Mouse (Mus musculus) ES-E14 (cell line): ENCODE data around the gene Gm10570.

Experiments
- CHD2 ChIP-seq: IDR thresholded peaks from 2 replicates; pipeline ENCODE4 v1.6.1; 2014; ENCODE audit warnings: mild to moderate bottlenecking, low read depth, low read length, inconsistent platforms
- ZNF384 ChIP-seq: IDR thresholded peaks from 2 replicates; pipeline ENCODE4 v1.6.1; 2012; ENCODE audit warnings: low read depth, low read length, inconsistent platforms

- TF ChIP-seq CHD2 (no peak), ZNF384 (no peak)
Measured at GRCm38 (mm10) chr4:130299629-130300018, 8.8 kb downstream of the Gm10570 start.
